Mouse (Mus musculus): Measurements from ENCODE around the gene Ifna6. TPM values are rescaled to one million over a fixed set of nuclear protein-coding genes. Genes with fewer than 3 reads are reported as not detected.
"Not testable (repeated sequence)": the region's sequence is repeated elsewhere in the genome, so short reads cannot be mapped to it uniquely, and the experiment has no call there.

Ifna6 gene
- polyA plus RNA-seq, 1 experiment, result not detected

GRCm38 (mm10) chr4:88815928-88816327, 11.3 kb upstream of the Ifna6 start, which contains the start of gene Ifna7:
TSS of gene Ifna7 (plus strand) at chr4:88816228.
- no peak for TF ChIP-seq CTCF (IDR thresholded peaks at IDR 0.05; ENCODE audit: low read depth, low read length)
- TF ChIP-seq POLR2A (IDR thresholded peaks at IDR 0.05; ENCODE audit: borderline replicate concordance, low read depth, low read length), result no peak
- no peaks in the 10 kb centered on the region for H3K4me1 ChIP-seq (ENCODE audit: control insufficient read depth, insufficient read depth, low read length)
- H3K27ac ChIP-seq (ENCODE audit: insufficient read depth, low read depth, low read length), result no peak within 1 kb of the TSS
- no peak within 1 kb of the TSS for H3K4me3 ChIP-seq (ENCODE audit: insufficient read depth, low read length)

- no peak within 1 kb of the TSS for H3K27ac ChIP-seq (ENCODE audit: insufficient read depth, low read depth, low read length)
- H3K4me1 ChIP-seq (ENCODE audit: control insufficient read depth, insufficient read depth, low read length), result no peaks in the 10 kb centered on the region
- no peak within 1 kb of the TSS for H3K4me3 ChIP-seq (ENCODE audit: insufficient read depth, low read length)
- TF ChIP-seq POLR2A (IDR thresholded peaks at IDR 0.05; ENCODE audit: borderline replicate concordance, low read depth, low read length), result no peak
These were observed 7.6 kb upstream of the Ifna6 start, which contains the start of gene Ifna11 for GRCm38 (mm10) chr4:88819659-88820058. TSS of gene Ifna11 (plus strand) at chr4:88819959.

- H3K27ac ChIP-seq (ENCODE audit: insufficient read depth, low read depth, low read length), result no peak overlapping the region
- no peaks in the 10 kb centered on the region for H3K4me1 ChIP-seq (ENCODE audit: control insufficient read depth, insufficient read depth, low read length)
- H3K4me3 ChIP-seq (ENCODE audit: insufficient read depth, low read length), result no peak overlapping the region
- TF ChIP-seq CTCF (IDR thresholded peaks at IDR 0.05; ENCODE audit: low read depth, low read length) (no peak), POLR2A (IDR thresholded peaks at IDR 0.05; ENCODE audit: borderline replicate concordance, low read depth, low read length) (no peak)
These were observed 4.2 kb upstream of the Ifna6 start for GRCm38 (mm10) chr4:88822995-88823394.

GRCm38 (mm10) chr4:88830523-88830922, 3.3 kb downstream of the Ifna6 start:
- Histone ChIP-seq H3K4me1 (ENCODE audit: control insufficient read depth, insufficient read depth, low read length) (no peaks in the 10 kb centered on the region), H3K4me3 (ENCODE audit: insufficient read depth, low read length) (no peak overlapping the region), H3K27ac (ENCODE audit: insufficient read depth, low read depth, low read length) (no peak overlapping the region)
- TF ChIP-seq CTCF (IDR thresholded peaks at IDR 0.05; ENCODE audit: low read depth, low read length) (no peak), POLR2A (IDR thresholded peaks at IDR 0.05; ENCODE audit: borderline replicate concordance, low read depth, low read length) (no peak)

- not testable (repeated sequence) for H3K27ac ChIP-seq (ENCODE audit: insufficient read depth, low read depth, low read length); H3K4me1 ChIP-seq (ENCODE audit: control insufficient read depth, insufficient read depth, low read length)
These were observed 8.0 kb downstream of the Ifna6 start, which contains the start of gene Ifna5 for GRCm38 (mm10) chr4:88835225-88835624. TSS of gene Ifna5 (plus strand) at chr4:88835525.

GRCm38 (mm10) chr4:88838828-88839227, 11.6 kb downstream of the Ifna6 start:
- Histone ChIP-seq H3K27ac (ENCODE audit: insufficient read depth, low read depth, low read length) (no peak overlapping the region), H3K4me1 (ENCODE audit: control insufficient read depth, insufficient read depth, low read length) (no peaks in the 10 kb centered on the region), H3K4me3 (ENCODE audit: insufficient read depth, low read length) (no peak overlapping the region)
- no peak for TF ChIP-seq POLR2A (IDR thresholded peaks at IDR 0.05; ENCODE audit: borderline replicate concordance, low read depth, low read length)

More at GRCm38 (mm10) chr4:88835225-88835624, 8.0 kb downstream of the Ifna6 start, which contains the start of gene Ifna5:
- H3K4me3 ChIP-seq (ENCODE audit: insufficient read depth, low read length), result not testable (repeated sequence)

- TF ChIP-seq POLR2A (IDR thresholded peaks at IDR 0.05; ENCODE audit: borderline replicate concordance, low read depth, low read length) (no peak), CTCF (IDR thresholded peaks at IDR 0.05; ENCODE audit: low read depth, low read length) (no peak)
- H3K4me3 ChIP-seq (ENCODE audit: insufficient read depth, low read length), result no peak overlapping the region
- H3K27ac ChIP-seq (ENCODE audit: insufficient read depth, low read depth, low read length), result no peak overlapping the region
- H3K4me1 ChIP-seq (ENCODE audit: control insufficient read depth, insufficient read depth, low read length), result no peaks in the 10 kb centered on the region
These were observed 12.8 kb downstream of the Ifna6 start for GRCm38 (mm10) chr4:88840058-88840457.

- Histone ChIP-seq H3K27ac (ENCODE audit: insufficient read depth, low read depth, low read length) (no peak within 1 kb of the TSS), H3K4me3 (ENCODE audit: insufficient read depth, low read length) (no peak within 1 kb of the TSS), H3K4me1 (ENCODE audit: control insufficient read depth, insufficient read depth, low read length) (no peaks in the 10 kb centered on the region)
- TF ChIP-seq CTCF (IDR thresholded peaks at IDR 0.05; ENCODE audit: low read depth, low read length) (no peak), POLR2A (IDR thresholded peaks at IDR 0.05; ENCODE audit: borderline replicate concordance, low read depth, low read length) (no peak)
These were observed 14.3 kb downstream of the Ifna6 start, which contains the start of gene Ifna4 for GRCm38 (mm10) chr4:88841438-88841911. TSS of gene Ifna4 (plus strand) at chr4:88841861.

- H3K4me3 ChIP-seq (ENCODE audit: insufficient read depth, low read length), result no peak overlapping the region
- no peak overlapping the region for H3K27ac ChIP-seq (ENCODE audit: insufficient read depth, low read depth, low read length)
- TF ChIP-seq CTCF (IDR thresholded peaks at IDR 0.05; ENCODE audit: low read depth, low read length) (no peak), POLR2A (IDR thresholded peaks at IDR 0.05; ENCODE audit: borderline replicate concordance, low read depth, low read length) (no peak)
- no peaks in the 10 kb centered on the region for H3K4me1 ChIP-seq (ENCODE audit: control insufficient read depth, insufficient read depth, low read length)
These were observed 18.1 kb downstream of the Ifna6 start for GRCm38 (mm10) chr4:88845334-88845733.

GRCm38 (mm10) chr4:88849698-88850097, 22.5 kb downstream of the Ifna6 start, which contains the start of gene Ifna1:
TSS of gene Ifna1 (plus strand) at chr4:88850087.
- no peak within 1 kb of the TSS for H3K4me3 ChIP-seq (ENCODE audit: insufficient read depth, low read length)
- TF ChIP-seq POLR2A (IDR thresholded peaks at IDR 0.05; ENCODE audit: borderline replicate concordance, low read depth, low read length) (no peak), CTCF (IDR thresholded peaks at IDR 0.05; ENCODE audit: low read depth, low read length) (no peak)
- H3K4me1 ChIP-seq (ENCODE audit: control insufficient read depth, insufficient read depth, low read length), result no peaks in the 10 kb centered on the region
- H3K27ac ChIP-seq (ENCODE audit: insufficient read depth, low read depth, low read length), result no peak within 1 kb of the TSS
